Mouse (Mus musculus) kidney, adult 2 months (tissue): ENCODE measurements around the gene Klrc3.
"Not testable (repeated sequence)": the region's sequence is repeated elsewhere in the genome, so short reads cannot be mapped to it uniquely, and the experiment has no call there.

Experiments
- CTCF ChIP-seq: fragments of 200-500 bp; conservative IDR thresholded peaks from 2 replicates; pipeline ENCODE4 v1.5.1; 2011; ENCODE audit warnings: low read depth, mild to moderate bottlenecking, control low read depth, low read length, moderate library complexity, mixed read lengths; ENCODE audit not compliant: insufficient read depth, insufficient read length
- POLR2A ChIP-seq: fragments of 200-500 bp; IDR thresholded peaks from one replicate; pipeline ENCODE4 v1.6.1; 2011; ENCODE audit warnings: low read depth, low read length, control low read depth

DNA sequence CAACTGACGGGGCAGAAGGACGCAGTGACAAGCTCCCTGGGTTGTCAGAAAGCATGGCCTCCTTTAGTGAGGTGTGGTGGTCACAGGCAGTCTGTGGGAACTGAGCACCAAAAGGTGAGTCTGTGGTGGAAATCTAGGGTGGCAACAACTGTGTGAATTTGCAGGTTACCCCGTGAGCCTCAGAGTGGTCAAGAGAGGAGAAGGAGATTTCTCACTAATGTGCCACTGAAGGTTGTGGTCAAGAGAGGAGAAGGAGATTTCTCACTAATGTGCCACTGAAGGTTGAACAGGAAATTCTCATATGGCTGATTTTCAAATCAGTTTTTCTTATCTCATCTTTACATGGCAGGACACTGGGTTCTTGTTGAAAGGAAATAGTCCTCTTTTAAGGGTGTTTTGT lies 18.2 kb upstream of the Klrc3 start:
- TF ChIP-seq CTCF, POLR2A: not testable (repeated sequence)
